Mouse (Mus musculus): ENCODE measurements around the gene Nsf. TPM values are rescaled to one million over a fixed set of nuclear protein-coding genes. Genes with fewer than 3 reads are reported as not detected.
"Not testable (repeated sequence)": the region's sequence is repeated elsewhere in the genome, so short reads cannot be mapped to it uniquely, and the experiment has no call there.

Gene Nsf
- polyA plus RNA-seq, 1 experiment, result 297 TPM

DNA sequence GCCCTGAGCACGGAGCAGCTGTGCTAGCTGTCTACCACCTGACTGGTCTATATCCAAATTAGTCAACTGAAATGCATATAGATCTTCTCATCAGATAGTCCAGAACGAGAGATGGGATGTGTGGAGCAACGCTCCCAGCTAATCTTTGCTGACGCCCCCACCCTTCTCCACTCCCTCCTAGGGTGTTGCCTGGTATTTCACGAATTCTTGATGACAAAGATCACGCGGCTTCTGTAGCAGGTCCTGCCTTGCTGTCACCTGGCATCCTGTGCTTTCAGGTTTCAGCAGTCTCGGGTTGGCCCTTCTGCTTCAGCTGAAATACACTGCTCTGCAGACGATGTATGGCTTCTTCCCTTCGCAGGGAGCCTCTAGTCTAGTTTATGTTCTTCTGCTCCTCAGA lies 61.0 kb downstream of the Nsf start:
- WGBS, result 70% methylated on average over 10 of the region's 10 CpGs
- Histone ChIP-seq H3K4me3 (ENCODE audit: insufficient read depth, low read depth, low read length) (no peak overlapping the region), H3K4me1 (ENCODE audit: control insufficient read depth, insufficient read depth, low read length) (peaks cover 26% of the 10 kb centered on the region), H3K27ac (ENCODE audit: insufficient read depth, low read depth, low read length) (no peak overlapping the region)
- no peak for TF ChIP-seq CTCF (IDR thresholded peaks at IDR 0.05; ENCODE audit: insufficient read depth, low read depth, low read length)
- TF ChIP-seq POLR2A (IDR thresholded peaks at IDR 0.05; ENCODE audit: insufficient read depth, low read depth, low read length), result no peak

DNA sequence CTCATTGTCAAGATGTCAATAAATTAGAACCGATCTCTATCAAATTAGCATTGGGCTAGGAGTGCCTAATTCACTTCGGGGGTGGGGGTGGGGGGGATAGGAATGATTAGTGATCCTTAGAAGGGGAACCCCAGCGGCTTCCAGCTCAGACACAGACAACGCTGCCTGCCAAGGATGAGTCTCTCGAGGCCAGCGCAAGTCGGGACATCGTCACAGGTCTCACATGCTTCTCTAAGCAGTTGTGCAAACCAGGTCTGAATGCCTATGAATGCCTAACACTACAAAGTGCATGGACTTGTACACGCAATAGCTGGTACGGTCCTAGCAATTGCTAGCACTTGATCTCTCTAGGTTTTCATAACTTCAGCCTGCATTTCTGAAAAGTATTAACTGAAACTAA lies 62.1 kb downstream of the Nsf start:
- TF ChIP-seq POLR2A (IDR thresholded peaks at IDR 0.05; ENCODE audit: insufficient read depth, low read depth, low read length) (no peak), CTCF (IDR thresholded peaks at IDR 0.05; ENCODE audit: insufficient read depth, low read depth, low read length) (no peak)
- H3K27ac ChIP-seq (ENCODE audit: insufficient read depth, low read depth, low read length), result no peak overlapping the region
- no peak overlapping the region for H3K4me3 ChIP-seq (ENCODE audit: insufficient read depth, low read depth, low read length)
- H3K4me1 ChIP-seq (ENCODE audit: control insufficient read depth, insufficient read depth, low read length), result peaks cover 22% of the 10 kb centered on the region
- 68% methylated on average over 10 of the region's 10 CpGs for WGBS

DNA sequence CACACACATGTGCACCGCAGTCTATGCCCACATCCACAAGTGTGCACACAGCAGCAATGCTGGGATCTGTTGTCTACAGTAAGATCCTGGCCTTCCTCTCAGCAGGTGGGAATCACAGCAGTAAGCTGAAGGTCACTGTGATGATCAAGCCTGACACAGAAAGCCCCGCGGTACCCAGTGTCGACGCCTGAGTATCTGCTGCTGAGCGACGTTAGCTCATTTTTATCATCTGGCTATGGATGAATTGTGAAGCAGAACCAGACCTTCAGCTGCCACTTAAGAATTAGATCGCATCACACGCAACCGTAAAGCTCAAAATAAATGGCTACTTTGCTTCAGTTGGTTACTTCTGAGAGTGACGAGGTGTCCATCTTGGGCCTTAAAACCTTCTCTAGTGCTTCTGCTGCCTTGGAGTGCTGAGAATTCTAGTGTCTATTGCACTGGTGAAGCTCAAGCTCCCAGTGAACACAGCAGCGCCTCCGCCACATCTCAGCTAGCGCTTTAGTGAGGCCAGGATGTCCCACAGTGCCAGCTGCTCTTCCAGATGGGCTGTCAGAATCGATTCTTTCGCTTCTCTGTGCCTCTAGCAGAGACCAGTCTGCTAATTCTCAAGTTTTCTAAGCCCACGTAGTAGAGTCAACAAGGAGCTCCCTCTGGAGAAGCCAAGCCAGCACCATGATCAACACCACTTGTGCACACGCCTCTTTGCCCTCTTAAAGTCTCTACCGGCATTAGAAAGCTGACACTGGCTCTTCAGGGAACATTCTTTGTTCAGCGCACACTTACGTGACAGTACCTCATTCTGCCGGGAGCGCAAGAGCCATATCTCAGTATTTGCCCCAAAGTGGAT lies 63.3 kb downstream of the Nsf start:
- 85% methylated on average over 23 of the region's 23 CpGs for WGBS
- Histone ChIP-seq H3K27ac (ENCODE audit: insufficient read depth, low read depth, low read length) (no peak overlapping the region), H3K4me3 (ENCODE audit: insufficient read depth, low read depth, low read length) (no peak overlapping the region), H3K4me1 (ENCODE audit: control insufficient read depth, insufficient read depth, low read length) (peaks cover 27% of the 10 kb centered on the region)
- TF ChIP-seq POLR2A (IDR thresholded peaks at IDR 0.05; ENCODE audit: insufficient read depth, low read depth, low read length), result no peak
- no peak for TF ChIP-seq CTCF (IDR thresholded peaks at IDR 0.05; ENCODE audit: insufficient read depth, low read depth, low read length)

DNA sequence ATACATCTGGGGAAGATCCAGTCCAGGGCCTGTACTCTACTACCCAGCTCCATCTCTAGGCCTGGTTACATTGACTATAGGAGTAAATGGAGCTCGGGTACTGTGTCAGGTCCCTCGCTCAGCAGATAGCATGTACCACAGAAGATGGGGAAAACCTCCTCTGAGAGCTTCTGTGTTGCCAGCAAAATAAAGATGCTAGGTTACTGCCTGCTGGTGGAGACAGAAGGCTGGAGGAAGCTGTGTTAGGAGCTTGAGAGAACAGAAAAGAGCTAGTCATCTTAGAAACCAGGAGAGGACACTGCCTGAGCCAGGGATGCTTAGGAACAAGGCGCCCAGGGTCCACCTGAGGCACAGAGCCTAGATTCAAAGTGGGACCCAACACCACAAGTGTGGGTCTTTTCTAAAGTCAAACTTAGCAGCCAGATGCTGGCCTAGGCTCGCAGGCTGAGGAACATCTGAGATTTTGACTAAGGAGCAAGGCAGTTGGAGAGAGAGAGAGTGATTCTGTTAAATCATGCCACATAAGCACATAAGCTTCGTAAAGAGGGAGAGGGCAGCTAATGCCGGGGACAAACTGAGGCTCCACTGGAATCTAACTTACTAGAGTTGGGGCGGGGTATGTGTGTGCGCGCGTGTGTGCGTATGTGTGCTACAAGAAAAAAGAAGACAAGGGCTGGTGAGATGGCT lies 66.0 kb downstream of the Nsf start:
- TF ChIP-seq POLR2A (IDR thresholded peaks at IDR 0.05; ENCODE audit: insufficient read depth, low read depth, low read length), result no peak
- TF ChIP-seq CTCF (IDR thresholded peaks at IDR 0.05; ENCODE audit: insufficient read depth, low read depth, low read length), result no peak
- H3K27ac ChIP-seq (ENCODE audit: insufficient read depth, low read depth, low read length), result no peak overlapping the region
- no peak overlapping the region for H3K4me3 ChIP-seq (ENCODE audit: insufficient read depth, low read depth, low read length)
- WGBS, result 94% methylated on average over 11 of the region's 11 CpGs
- peaks cover 34% of the 10 kb centered on the region for H3K4me1 ChIP-seq (ENCODE audit: control insufficient read depth, insufficient read depth, low read length)

DNA sequence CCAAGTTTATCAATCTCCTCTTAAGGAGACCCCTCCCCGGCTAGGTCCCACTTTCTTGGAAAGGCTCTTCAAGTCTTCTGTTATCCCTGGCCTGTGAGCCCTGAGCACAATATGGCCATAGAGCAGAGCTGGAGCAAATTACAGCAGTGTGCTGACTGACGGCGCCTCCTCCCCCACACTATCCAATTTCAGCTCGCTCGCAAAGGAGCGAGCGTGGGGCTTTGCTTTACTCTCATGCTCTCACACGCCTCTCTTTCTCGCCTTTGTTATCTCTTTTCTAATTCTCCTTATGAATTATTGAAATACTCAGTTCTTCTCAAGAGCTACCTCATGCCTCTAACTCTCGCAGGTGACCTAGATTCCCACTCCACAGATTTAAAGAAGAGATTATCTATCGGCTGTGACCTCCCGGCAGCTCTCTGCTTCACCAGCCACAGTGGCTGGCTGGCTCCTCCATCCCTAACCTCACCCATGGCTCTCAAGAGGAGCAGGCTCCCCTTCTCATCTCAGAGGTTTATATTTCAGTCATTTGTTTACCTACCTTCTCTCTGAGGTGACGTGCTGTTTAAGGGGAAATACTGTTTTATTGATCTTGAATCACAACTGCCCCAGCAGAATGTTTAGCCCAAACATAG lies 69.0 kb downstream of the Nsf start:
- TF ChIP-seq CTCF (IDR thresholded peaks at IDR 0.05; ENCODE audit: insufficient read depth, low read depth, low read length), result no peak
- no peak for TF ChIP-seq POLR2A (IDR thresholded peaks at IDR 0.05; ENCODE audit: insufficient read depth, low read depth, low read length)
- H3K4me3 ChIP-seq (ENCODE audit: insufficient read depth, low read depth, low read length), result no peak overlapping the region
- H3K27ac ChIP-seq (ENCODE audit: insufficient read depth, low read depth, low read length), result peak overlapping the region; percentile 84
- peaks cover 18% of the 10 kb centered on the region for H3K4me1 ChIP-seq (ENCODE audit: control insufficient read depth, insufficient read depth, low read length)
- 12% methylated on average over 13 of the region's 13 CpGs for WGBS

DNA sequence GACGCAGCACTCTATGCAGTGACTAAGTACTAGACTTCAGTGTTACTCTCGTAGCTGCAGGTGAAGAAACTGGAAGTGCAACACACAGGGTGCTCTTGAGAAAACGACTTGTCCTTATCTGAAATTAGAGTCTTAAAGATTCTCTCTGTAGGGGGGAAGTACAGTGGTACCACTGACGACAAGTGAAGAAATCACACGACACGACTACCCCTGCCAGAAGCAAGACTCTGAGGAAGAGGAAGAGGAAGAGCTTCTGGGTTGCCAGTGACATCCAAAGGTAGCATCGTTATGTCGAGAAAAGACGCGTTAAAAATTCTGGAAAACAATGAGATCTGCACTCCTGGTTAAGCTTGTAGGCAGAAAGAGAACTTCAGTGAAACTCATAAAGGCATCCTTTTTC lies 70.1 kb downstream of the Nsf start:
- H3K4me3 ChIP-seq (ENCODE audit: insufficient read depth, low read depth, low read length), result no peak overlapping the region
- TF ChIP-seq CTCF (IDR thresholded peaks at IDR 0.05; ENCODE audit: insufficient read depth, low read depth, low read length) (no peak), POLR2A (IDR thresholded peaks at IDR 0.05; ENCODE audit: insufficient read depth, low read depth, low read length) (no peak)
- 86% methylated on average over 10 of the region's 10 CpGs for WGBS
- peaks cover 15% of the 10 kb centered on the region for H3K4me1 ChIP-seq (ENCODE audit: control insufficient read depth, insufficient read depth, low read length)
- peak overlapping the region; percentile 84; the same call in 1 of the 2 replicates for H3K27ac ChIP-seq (ENCODE audit: insufficient read depth, low read depth, low read length)

GRCm38 (mm10) chr11:103879476-103879875 lies 74.4 kb downstream of the Nsf start:
- not testable (repeated sequence) for H3K27ac ChIP-seq (ENCODE audit: insufficient read depth, low read depth, low read length); H3K4me3 ChIP-seq (ENCODE audit: insufficient read depth, low read depth, low read length); H3K4me1 ChIP-seq (ENCODE audit: control insufficient read depth, insufficient read depth, low read length)
- WGBS, result 93% methylated on average over 8 of the region's 8 CpGs

- no peaks in the 10 kb centered on the region for H3K4me1 ChIP-seq (ENCODE audit: control insufficient read depth, insufficient read depth, low read length)
- no peak overlapping the region for H3K27ac ChIP-seq (ENCODE audit: insufficient read depth, low read depth, low read length)
- no peak overlapping the region for H3K4me3 ChIP-seq (ENCODE audit: insufficient read depth, low read depth, low read length)
- WGBS, result 64% methylated on average over 6 of the region's 6 CpGs
- TF ChIP-seq CTCF (IDR thresholded peaks at IDR 0.05; ENCODE audit: insufficient read depth, low read depth, low read length) (no peak), POLR2A (IDR thresholded peaks at IDR 0.05; ENCODE audit: insufficient read depth, low read depth, low read length) (no peak)
Observed at GRCm38 (mm10) chr11:103878441-103878840, 75.4 kb downstream of the Nsf start.

DNA sequence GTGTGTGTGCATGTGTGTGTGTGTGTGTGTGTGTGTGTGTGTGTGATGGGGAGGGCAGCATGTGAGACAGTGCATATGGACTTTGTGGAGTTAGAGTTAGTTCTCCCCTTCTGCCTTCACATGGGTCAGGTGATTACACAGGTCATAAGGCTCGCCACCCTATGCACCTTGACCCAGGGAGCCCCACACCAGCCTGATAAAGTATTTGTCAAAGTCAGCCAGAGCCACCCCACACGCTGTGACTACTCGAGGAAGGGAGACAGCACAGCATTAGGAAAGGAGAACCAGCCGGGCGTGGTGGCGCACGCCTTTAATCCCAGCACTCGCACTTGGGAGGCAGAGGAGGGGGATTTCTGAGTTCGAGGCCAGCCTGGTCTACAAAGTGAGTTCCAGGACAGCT lies 83.5 kb downstream of the Nsf start:
- TF ChIP-seq POLR2A (IDR thresholded peaks at IDR 0.05; ENCODE audit: insufficient read depth, low read depth, low read length) (no peak), CTCF (IDR thresholded peaks at IDR 0.05; ENCODE audit: insufficient read depth, low read depth, low read length) (no peak)
- H3K4me3 ChIP-seq (ENCODE audit: insufficient read depth, low read depth, low read length), result no peak overlapping the region
- peaks cover 2% of the 10 kb centered on the region; the same call in 1 of the 2 replicates for H3K4me1 ChIP-seq (ENCODE audit: control insufficient read depth, insufficient read depth, low read length)
- no peak overlapping the region for H3K27ac ChIP-seq (ENCODE audit: insufficient read depth, low read depth, low read length)
- 92% methylated on average over 9 of the region's 9 CpGs for WGBS

Measured in olfactory bulb, adult 2 months (tissue).